Mouse (Mus musculus): ENCODE data around the gene Hoxb7. TPM values are rescaled to one million over a fixed set of nuclear protein-coding genes. Genes with fewer than 3 reads are reported as not detected.

Gene Hoxb7
- polyA plus RNA-seq, 2 experiments = 0.02 to 0.19 TPM

- TF ChIP-seq CTCF (IDR thresholded peaks at IDR 0.05; ENCODE audit: low read depth) (no peak), EP300 (IDR thresholded peaks at IDR 0.05; ENCODE audit: low read depth) (no peak)
- no peak overlapping the region for H3K4me2 ChIP-seq (ENCODE audit: low read depth)
- H3K4me3 ChIP-seq (ENCODE audit: insufficient read depth in 1 of 2, low read depth in 2 of 2, low read length in 2 of 2) = no peak overlapping the region
- peaks cover 93% of the 10 kb centered on the region for H3K27me3 ChIP-seq (ENCODE audit: control insufficient read depth, insufficient read depth, low read length)
- H3K36me3 ChIP-seq (replicated peaks; ENCODE audit: control insufficient read depth, insufficient read depth, low read depth) = no peaks in the 10 kb centered on the region
- no peaks in the 10 kb centered on the region for H3K4me1 ChIP-seq (replicated peaks; ENCODE audit: control insufficient read depth in 2 of 2, insufficient read depth in 2 of 2, low read length in 1 of 2)
- ATAC-seq (ENCODE audit: insufficient read depth) (no peak), DNase-seq (ENCODE audit: low read depth in 3 of 3, low spot score in 3 of 3) (no peak)
- H3K27ac ChIP-seq = no peak overlapping the region
- WGBS (ENCODE audit: insufficient replicate concordance) = 24% methylated on average over 8 of the region's 8 CpGs
- H3K9me3 ChIP-seq (ENCODE audit: control insufficient read depth, low read length) = no peaks in the 10 kb centered on the region
- no peak overlapping the region for H3K9ac ChIP-seq (replicated peaks)
These were observed 21.9 kb upstream of the Hoxb7 start for GRCm38 (mm10) chr11:96264390-96265020.

DNA sequence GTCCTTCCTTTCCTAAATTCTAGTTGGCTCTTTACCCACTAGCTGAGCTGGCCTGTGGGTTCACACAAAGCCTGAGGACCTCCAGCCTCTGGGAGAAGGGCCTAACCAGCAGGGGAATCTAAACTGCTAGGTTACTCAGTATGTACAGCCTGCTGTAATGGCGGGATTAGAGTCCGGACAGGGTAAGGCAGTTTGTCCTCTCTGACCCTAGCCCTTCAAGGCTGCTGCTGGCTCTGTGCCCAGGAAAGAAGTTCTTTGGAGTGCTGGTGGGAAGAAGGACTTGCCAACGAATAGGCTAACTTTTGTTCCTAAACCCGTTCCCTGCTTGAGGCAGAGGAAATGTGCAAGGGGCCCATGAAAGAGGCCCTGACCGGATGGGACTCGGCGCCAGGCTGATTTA lies 20.5 kb upstream of the Hoxb7 start:
- Histone ChIP-seq H3K4me3 (ENCODE audit: insufficient read depth in 1 of 2, low read depth in 2 of 2, low read length in 2 of 2) (no peak overlapping the region), H3K4me2 (ENCODE audit: low read depth) (no peak overlapping the region), H3K27ac (no peak overlapping the region), H3K36me3 (replicated peaks; ENCODE audit: control insufficient read depth, insufficient read depth, low read depth) (no peaks in the 10 kb centered on the region), H3K9me3 (ENCODE audit: control insufficient read depth, low read length) (no peaks in the 10 kb centered on the region), H3K4me1 (replicated peaks; ENCODE audit: control insufficient read depth in 2 of 2, insufficient read depth in 2 of 2, low read length in 1 of 2) (no peaks in the 10 kb centered on the region), H3K9ac (replicated peaks) (no peak overlapping the region), H3K27me3 (ENCODE audit: control insufficient read depth, insufficient read depth, low read length) (peaks cover 94% of the 10 kb centered on the region)
- ATAC-seq (ENCODE audit: insufficient read depth) (no peak), DNase-seq (ENCODE audit: low read depth in 3 of 3, low spot score in 3 of 3) (no peak)
- no peak for TF ChIP-seq CTCF (IDR thresholded peaks at IDR 0.05; ENCODE audit: low read depth)
- no peak for TF ChIP-seq EP300 (IDR thresholded peaks at IDR 0.05; ENCODE audit: low read depth)
- 7% methylated on average over 7 of the region's 7 CpGs for WGBS (ENCODE audit: insufficient replicate concordance)

- peaks cover 94% of the 10 kb centered on the region for H3K27me3 ChIP-seq (ENCODE audit: control insufficient read depth, insufficient read depth, low read length)
- no peak overlapping the region for H3K27ac ChIP-seq
- H3K4me3 ChIP-seq (ENCODE audit: insufficient read depth in 1 of 2, low read depth in 2 of 2, low read length in 2 of 2) = no peak overlapping the region
- DNase-seq (ENCODE audit: low read depth in 3 of 3, low spot score in 3 of 3) (no peak), ATAC-seq (ENCODE audit: insufficient read depth) (no peak)
- no peaks in the 10 kb centered on the region for H3K36me3 ChIP-seq (replicated peaks; ENCODE audit: control insufficient read depth, insufficient read depth, low read depth)
- H3K9me3 ChIP-seq (ENCODE audit: control insufficient read depth, low read length) = no peaks in the 10 kb centered on the region
- 26% methylated on average over 7 of the region's 7 CpGs for WGBS (ENCODE audit: insufficient replicate concordance)
- TF ChIP-seq EP300 (IDR thresholded peaks at IDR 0.05; ENCODE audit: low read depth) (no peak), CTCF (IDR thresholded peaks at IDR 0.05; ENCODE audit: low read depth) (no peak)
- no peak overlapping the region for H3K9ac ChIP-seq (replicated peaks)
- no peaks in the 10 kb centered on the region for H3K4me1 ChIP-seq (replicated peaks; ENCODE audit: control insufficient read depth in 2 of 2, insufficient read depth in 2 of 2, low read length in 1 of 2)
- no peak overlapping the region for H3K4me2 ChIP-seq (ENCODE audit: low read depth)
These were observed 19.2 kb upstream of the Hoxb7 start for GRCm38 (mm10) chr11:96267021-96267920.

GRCm38 (mm10) chr11:96268031-96268745 lies 18.2 kb upstream of the Hoxb7 start:
- ATAC-seq (ENCODE audit: insufficient read depth) = no peak

DNA sequence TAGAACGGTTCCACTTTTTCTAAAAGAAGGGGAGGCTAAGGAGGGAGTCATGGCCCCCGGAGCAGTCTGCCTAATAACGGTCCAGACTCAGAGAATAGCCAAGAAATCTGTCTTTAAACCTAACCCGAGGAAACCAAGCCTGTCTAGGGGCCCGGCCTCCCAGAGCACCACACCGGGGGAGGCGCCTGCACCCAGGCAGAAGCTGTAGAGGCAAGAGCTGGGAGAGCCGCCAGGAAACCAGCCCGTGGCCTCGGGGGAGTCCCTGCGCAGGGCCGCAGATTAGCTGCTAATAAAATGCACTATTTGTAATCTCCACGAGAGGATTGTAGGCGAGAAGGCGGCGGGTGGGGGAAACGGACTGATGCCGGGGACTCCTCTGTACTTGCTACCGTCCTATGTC lies 16.6 kb upstream of the Hoxb7 start:
- Histone ChIP-seq H3K4me3 (ENCODE audit: insufficient read depth in 1 of 2, low read depth in 2 of 2, low read length in 2 of 2) (no peak overlapping the region), H3K36me3 (replicated peaks; ENCODE audit: control insufficient read depth, insufficient read depth, low read depth) (no peaks in the 10 kb centered on the region), H3K9ac (replicated peaks) (no peak overlapping the region), H3K27me3 (ENCODE audit: control insufficient read depth, insufficient read depth, low read length) (peaks cover 94% of the 10 kb centered on the region), H3K9me3 (ENCODE audit: control insufficient read depth, low read length) (no peaks in the 10 kb centered on the region), H3K4me1 (replicated peaks; ENCODE audit: control insufficient read depth in 2 of 2, insufficient read depth in 2 of 2, low read length in 1 of 2) (no peaks in the 10 kb centered on the region), H3K27ac (no peak overlapping the region), H3K4me2 (ENCODE audit: low read depth) (no peak overlapping the region)
- no peak for DNase-seq (ENCODE audit: low read depth in 3 of 3, low spot score in 3 of 3)
- WGBS (ENCODE audit: insufficient replicate concordance) = 2% methylated on average over 19 of the region's 19 CpGs
- TF ChIP-seq EP300 (IDR thresholded peaks at IDR 0.05; ENCODE audit: low read depth) (no peak), CTCF (IDR thresholded peaks at IDR 0.05; ENCODE audit: low read depth) (no peak)
- no peak for ATAC-seq (ENCODE audit: insufficient read depth)

More at GRCm38 (mm10) chr11:96268031-96268745, 18.2 kb upstream of the Hoxb7 start:
- H3K4me2 ChIP-seq (ENCODE audit: low read depth) = no peak overlapping the region
- no peaks in the 10 kb centered on the region for H3K4me1 ChIP-seq (replicated peaks; ENCODE audit: control insufficient read depth in 2 of 2, insufficient read depth in 2 of 2, low read length in 1 of 2)
- no peak for TF ChIP-seq EP300 (IDR thresholded peaks at IDR 0.05; ENCODE audit: low read depth)
- no peak for TF ChIP-seq CTCF (IDR thresholded peaks at IDR 0.05; ENCODE audit: low read depth)
- no peaks in the 10 kb centered on the region for H3K9me3 ChIP-seq (ENCODE audit: control insufficient read depth, low read length)
- 16% methylated on average over 1 of the region's 1 CpGs for WGBS (ENCODE audit: insufficient replicate concordance)
- H3K9ac ChIP-seq (replicated peaks) = no peak overlapping the region
- no peak overlapping the region for H3K27ac ChIP-seq
- no peak for DNase-seq (ENCODE audit: low read depth in 3 of 3, low spot score in 3 of 3)
- no peak overlapping the region for H3K4me3 ChIP-seq (ENCODE audit: insufficient read depth in 1 of 2, low read depth in 2 of 2, low read length in 2 of 2)
- no peaks in the 10 kb centered on the region for H3K36me3 ChIP-seq (replicated peaks; ENCODE audit: control insufficient read depth, insufficient read depth, low read depth)
- H3K27me3 ChIP-seq (ENCODE audit: control insufficient read depth, insufficient read depth, low read length) = peaks cover 94% of the 10 kb centered on the region

All from liver, embryonic 14.5 days (tissue).